Mouse (Mus musculus) hindbrain, embryonic 16.5 days (tissue): ENCODE measurements at regions not wholly inside any gene's neighbourhood (a gene's known extent, or its start where the extent isn't known, plus 50 kb on each side); places are given as distances from the start of the nearest gene placed in this dataset.

Experiments used
- ATAC-seq: fragments of 200-750 bp; cut with Nextera tagmentation; 2 replicates; pipeline ENCODE4 v1.8.0; 2017; ENCODE audit warnings: moderate TSS enrichment, moderate library complexity
- H3K27ac ChIP-seq: fragments of 300-500 bp; sonication (generic); 2 replicates; pipeline ENCODE4 v1.5.1; 2014; ENCODE audit warnings: low read depth, mild to moderate bottlenecking, control low read depth, low read length, moderate library complexity
- H3K27me3 ChIP-seq: fragments of 300-500 bp; sonication (generic); replicated peaks from 2 replicates; pipeline ENCODE4 v1.6.1; 2014; ENCODE audit warnings: low read length; ENCODE audit not compliant: control insufficient read depth, insufficient read depth
- H3K36me3 ChIP-seq: fragments of 300-500 bp; sonication (generic); 2 replicates; pipeline ENCODE4 v1.6.1; 2014; ENCODE audit warnings: mild to moderate bottlenecking, low read length, moderate library complexity, mixed read lengths; ENCODE audit not compliant: control insufficient read depth, insufficient read depth
- H3K4me1 ChIP-seq: fragments of 300-500 bp; sonication (generic); 2 replicates; pipeline ENCODE4 v1.6.1; 2014; ENCODE audit warnings: low read depth, low read length; ENCODE audit not compliant: control insufficient read depth, insufficient read depth
- H3K4me2 ChIP-seq: fragments of 300-500 bp; sonication (generic); 2 replicates; pipeline ENCODE4 v1.6.1; 2014; ENCODE audit warnings: mild to moderate bottlenecking, low read length, control low read depth, moderate library complexity
- H3K4me3 ChIP-seq: fragments of 300-500 bp; sonication (generic); 2 replicates; pipeline ENCODE4 v1.5.1; 2014; ENCODE audit warnings: mild to moderate bottlenecking, low read length, control low read depth, moderate library complexity
- H3K9ac ChIP-seq: fragments of 300-500 bp; sonication (generic); 2 replicates; pipeline ENCODE4 v1.6.1; 2014; ENCODE audit warnings: low read depth, mild to moderate bottlenecking, control low read depth, low read length, moderate library complexity
- H3K9me3 ChIP-seq: fragments of 300-500 bp; sonication (generic); 2 replicates; pipeline ENCODE4 v1.6.1; 2014; ENCODE audit warnings: mild to moderate bottlenecking, low read length, moderate library complexity; ENCODE audit not compliant: control insufficient read depth
- WGBS: fragments of 180-500 bp; shearing (Covaris S2); extraction: QIAGEN DNeasy Blood & Tissue Kit; methylation state at CpG from one replicate; pipeline ENCODE4 v1.1.7; 2014; 5-methylcytosine and 5-hydroxymethylcytosine counted together

GRCm38 (mm10) chr17:87530162-87530817 lies 83.6 kb upstream of the Calm2 start:
- WGBS, result 11% methylated on average over 29 of the region's 29 CpGs
- Histone ChIP-seq H3K27me3 (no peaks in the 10 kb centered on the region), H3K9me3 (no peaks in the 10 kb centered on the region), H3K27ac (peak overlapping the region; percentile 45; the same call in 1 of the 2 replicates), H3K4me3 (peak overlapping the region; percentile 45), H3K4me2 (peak overlapping the region; percentile 75), H3K36me3 (no peaks in the 10 kb centered on the region), H3K9ac (peak overlapping the region; percentile 64), H3K4me1 (peaks cover 16% of the 10 kb centered on the region)
- ATAC-seq, result peak; percentile 90

GRCm38 (mm10) chr17:87530818-87531410 lies 84.2 kb upstream of the Calm2 start:
- H3K9ac ChIP-seq, result peak overlapping the region; percentile 64
- H3K9me3 ChIP-seq, result no peaks in the 10 kb centered on the region
- peaks cover 16% of the 10 kb centered on the region for H3K4me1 ChIP-seq
- H3K4me3 ChIP-seq, result peak overlapping the region; percentile 45
- no peak overlapping the region for H3K27ac ChIP-seq
- ATAC-seq, result no peak; the same call in 1 of the 2 replicates
- no peaks in the 10 kb centered on the region for H3K27me3 ChIP-seq
- WGBS, result 2% methylated on average over 17 of the region's 17 CpGs
- H3K4me2 ChIP-seq, result peak overlapping the region; percentile 75
- H3K36me3 ChIP-seq, result no peaks in the 10 kb centered on the region

- Histone ChIP-seq H3K36me3 (no peaks in the 10 kb centered on the region), H3K4me2 (peak overlapping the region; percentile 75), H3K4me3 (peak overlapping the region; percentile 45), H3K4me1 (peaks cover 16% of the 10 kb centered on the region), H3K27me3 (no peaks in the 10 kb centered on the region), H3K27ac (peak overlapping the region; percentile 44; the same call in 1 of the 2 replicates), H3K9me3 (no peaks in the 10 kb centered on the region), H3K9ac (peak overlapping the region; percentile 54)
- ATAC-seq, result 0 out of 2 replicates have a peak, but pooled peaks have one; percentile 7
- 3% methylated on average over 21 of the region's 21 CpGs for WGBS
Measured at GRCm38 (mm10) chr17:87531411-87532157, 84.8 kb upstream of the Calm2 start.

- WGBS, result 16% methylated on average over 9 of the region's 9 CpGs
- Histone ChIP-seq H3K9me3 (no peaks in the 10 kb centered on the region), H3K36me3 (no peaks in the 10 kb centered on the region), H3K4me3 (peak overlapping the region; percentile 4; the same call in 1 of the 2 replicates), H3K27ac (no peak overlapping the region), H3K4me2 (peak overlapping the region; percentile 75), H3K4me1 (peaks cover 16% of the 10 kb centered on the region), H3K9ac (no peak overlapping the region), H3K27me3 (no peaks in the 10 kb centered on the region)
- no peak for ATAC-seq
Measured at GRCm38 (mm10) chr17:87532158-87532545, 85.4 kb upstream of the Calm2 start.

- Histone ChIP-seq H3K36me3 (no peaks in the 10 kb centered on the region), H3K4me1 (peaks cover 16% of the 10 kb centered on the region), H3K4me2 (peak overlapping the region; percentile 75), H3K27me3 (no peaks in the 10 kb centered on the region), H3K4me3 (no peak overlapping the region), H3K9ac (no peak overlapping the region), H3K27ac (no peak overlapping the region), H3K9me3 (no peaks in the 10 kb centered on the region)
- ATAC-seq, result no peak
- WGBS, result 40% methylated on average over 6 of the region's 6 CpGs
Measured at GRCm38 (mm10) chr17:87532762-87533161, 86.0 kb upstream of the Calm2 start.

GRCm38 (mm10) chr17:87549568-87549967 lies 86.2 kb upstream of the Epcam start:
- no peak for ATAC-seq
- Histone ChIP-seq H3K36me3 (no peaks in the 10 kb centered on the region), H3K9me3 (peaks cover 2% of the 10 kb centered on the region; the same call in 1 of the 2 replicates), H3K27me3 (no peaks in the 10 kb centered on the region), H3K9ac (no peak overlapping the region), H3K4me3 (no peak overlapping the region), H3K27ac (no peak overlapping the region), H3K4me1 (no peaks in the 10 kb centered on the region), H3K4me2 (no peak overlapping the region)
- whole genome bisulfite sequencing, result 73% methylated on average over 6 of the region's 6 CpGs

- WGBS, result 57% methylated on average over 13 of the region's 13 CpGs
- H3K4me3 ChIP-seq, result no peak overlapping the region
- H3K4me2 ChIP-seq, result no peak overlapping the region
- H3K36me3 ChIP-seq, result no peaks in the 10 kb centered on the region
- no peaks in the 10 kb centered on the region for H3K9me3 ChIP-seq
- no peak for ATAC-seq
- no peak overlapping the region for H3K9ac ChIP-seq
- H3K27ac ChIP-seq, result no peak overlapping the region
- H3K27me3 ChIP-seq, result no peaks in the 10 kb centered on the region
- H3K4me1 ChIP-seq, result no peaks in the 10 kb centered on the region
Measured at GRCm38 (mm10) chr17:87550518-87551164, 85.1 kb upstream of the Epcam start.

- no peak for ATAC-seq
- Histone ChIP-seq H3K4me3 (no peak overlapping the region), H3K27ac (no peak overlapping the region), H3K4me2 (no peak overlapping the region), H3K4me1 (no peaks in the 10 kb centered on the region), H3K9ac (no peak overlapping the region), H3K36me3 (no peaks in the 10 kb centered on the region), H3K9me3 (no peaks in the 10 kb centered on the region), H3K27me3 (no peaks in the 10 kb centered on the region)
- 71% methylated on average over 2 of the region's 2 CpGs for WGBS
Measured at GRCm38 (mm10) chr17:87554561-87554960, 81.2 kb upstream of the Epcam start.

- Histone ChIP-seq H3K4me2 (no peak overlapping the region), H3K4me3 (no peak overlapping the region), H3K27me3 (no peaks in the 10 kb centered on the region), H3K36me3 (no peaks in the 10 kb centered on the region), H3K9ac (no peak overlapping the region), H3K27ac (no peak overlapping the region), H3K4me1 (no peaks in the 10 kb centered on the region), H3K9me3 (no peaks in the 10 kb centered on the region)
- ATAC-seq, result no peak
- WGBS, result 15% methylated on average over 2 of the region's 2 CpGs
Measured at GRCm38 (mm10) chr17:87558419-87558818, 77.4 kb upstream of the Epcam start.
